Mouse (Mus musculus) MEL (cell line): ENCODE results near the gene Foxk2.

ENCODE experiments used
- CHD2 ChIP-seq: IDR thresholded peaks from 2 replicates; pipeline ENCODE4 v1.6.1; 2011; ENCODE audit warnings: low read length, improper control_type of control experiment
- CTCF ChIP-seq, 3 experiments: IDR thresholded peaks in 2 of 3; conservative IDR thresholded peaks in 1 of 3; 2 replicates each; pipeline ENCODE4 v1.5.1; 2011 to 2012; ENCODE audit warnings: low read length in 3 of 3, low read depth in 2 of 3, mild to moderate bottlenecking in 2 of 3, improper control_type of control experiment in 1 of 3, inconsistent platforms in 1 of 3, mixed read lengths in 1 of 3, moderate library complexity in 1 of 3; ENCODE audit not compliant: control insufficient read depth in 1 of 3, insufficient read depth in 1 of 3, poor library complexity in 1 of 3, severe bottlenecking in 1 of 3
- E2F4 ChIP-seq: IDR thresholded peaks from 2 replicates; pipeline ENCODE4 v1.6.1; 2011; ENCODE audit warnings: low read depth, low read length, improper control_type of control experiment, borderline replicate concordance
- EP300 ChIP-seq, 2 experiments: IDR thresholded peaks; 2 replicates each; pipeline ENCODE4 v1.6.1; 2011; ENCODE audit warnings: improper control_type of control experiment in 2 of 2, low read length in 2 of 2, low read depth in 1 of 2, mild to moderate bottlenecking in 1 of 2
- ETS1 ChIP-seq: IDR thresholded peaks from 2 replicates; pipeline ENCODE4 v1.6.1; 2012; ENCODE audit warnings: low read depth, mild to moderate bottlenecking, inconsistent platforms, low read length, improper control_type of control experiment, moderate library complexity
- HCFC1 ChIP-seq: IDR thresholded peaks from 2 replicates; pipeline ENCODE4 v1.6.1; 2012; ENCODE audit warnings: low read depth, mild to moderate bottlenecking, inconsistent platforms, low read length, improper control_type of control experiment, moderate library complexity
- MAFK ChIP-seq: IDR thresholded peaks from 2 replicates; pipeline ENCODE4 v1.6.1; 2011; ENCODE audit warnings: low read depth, mild to moderate bottlenecking, low read length, improper control_type of control experiment, borderline replicate concordance
- NELFE ChIP-seq: IDR thresholded peaks from 2 replicates; pipeline ENCODE4 v1.6.1; 2011; ENCODE audit warnings: low read depth, low read length, improper control_type of control experiment
- NRF1 ChIP-seq: IDR thresholded peaks from 2 replicates; pipeline ENCODE4 v1.6.1; 2014; ENCODE audit warnings: low read depth, mild to moderate bottlenecking, inconsistent platforms, low read length, improper control_type of control experiment, moderate library complexity; ENCODE audit not compliant: poor library complexity, insufficient read depth, severe bottlenecking
- POLR2A ChIP-seq, 2 experiments: IDR thresholded peaks; 2 replicates each; pipeline ENCODE4 v1.6.1; 2011 to 2012; ENCODE audit warnings: low read length in 2 of 2, mild to moderate bottlenecking in 2 of 2, control low read depth in 1 of 2, improper control_type of control experiment in 1 of 2, low read depth in 1 of 2, moderate library complexity in 1 of 2; ENCODE audit not compliant: control insufficient read depth in 1 of 2, insufficient read depth in 1 of 2, poor library complexity in 1 of 2
- POLR2AphosphoS5 ChIP-seq: IDR thresholded peaks from 2 replicates; pipeline ENCODE4 v1.6.1; 2012; ENCODE audit warnings: low read depth, borderline replicate concordance, mild to moderate bottlenecking, inconsistent platforms, low read length, moderate library complexity, mixed read lengths
- TCF12 ChIP-seq: IDR thresholded peaks from 2 replicates; pipeline ENCODE4 v1.6.1; 2014; ENCODE audit warnings: low read depth, mild to moderate bottlenecking, inconsistent platforms, low read length, improper control_type of control experiment, moderate library complexity
- ZNF384 ChIP-seq: IDR thresholded peaks from 2 replicates; pipeline ENCODE4 v1.6.1; 2012; ENCODE audit warnings: low read depth, mild to moderate bottlenecking, inconsistent platforms, low read length, improper control_type of control experiment

- no peak for TF ChIP-seq NELFE
- no peak for TF ChIP-seq CHD2
- no peak for TF ChIP-seq HCFC1
- TF ChIP-seq NRF1: no peak
- no peak for TF ChIP-seq POLR2A (IDR thresholded peaks at IDR 0.05; ENCODE audit: control insufficient read depth in 1 of 2, insufficient read depth in 1 of 2, low read depth in 1 of 2, low read length in 2 of 2, poor library complexity in 1 of 2)
- no peak for TF ChIP-seq CTCF (IDR thresholded peaks at IDR 0.05 in 2 of 3, conservative IDR thresholded peaks at IDR 0.05 in 1 of 3; ENCODE audit: control insufficient read depth in 1 of 3, insufficient read depth in 1 of 3, low read depth in 2 of 3, low read length in 3 of 3, poor library complexity in 1 of 3, severe bottlenecking in 1 of 3)
- TF ChIP-seq POLR2AphosphoS5: no peak
- TF ChIP-seq ETS1: peak; percentile 76; the same call in 1 of the 2 replicates
- no peak for TF ChIP-seq MAFK
- TF ChIP-seq TCF12: peak; percentile 72; the same call in 1 of the 2 replicates
- TF ChIP-seq EP300 (IDR thresholded peaks at IDR 0.05; ENCODE audit: low read depth in 1 of 2, low read length in 2 of 2): peak; percentile 60 to 74
- no peak for TF ChIP-seq E2F4
- TF ChIP-seq ZNF384: no peak; the same call in 1 of the 2 replicates
Observed at GRCm38 (mm10) chr11:121347036-121347435, 87.2 kb downstream of the Foxk2 start.
